Mouse (Mus musculus) CH12.LX (cell line): ENCODE measurements around the gene Lrrc41. TPM values are rescaled to one million over a fixed set of nuclear protein-coding genes. Genes with fewer than 3 reads are reported as not detected.

Experiments used
- DNase-seq: peaks from one replicate; pipeline ENCODE4 v3.0.0-alpha.2; 2013; ENCODE audit errors: extremely low read depth
- H3K27ac ChIP-seq: 2 replicates; pipeline ENCODE4 v1.5.1; 2012; ENCODE audit warnings: low read depth, mild to moderate bottlenecking, control low read depth, moderate library complexity; ENCODE audit not compliant: insufficient read depth
- H3K27me3 ChIP-seq: replicated peaks from 2 replicates; pipeline ENCODE3; 2012; ENCODE audit warnings: inconsistent platforms
- H3K36me3 ChIP-seq, 2 experiments: replicated peaks in 1 of 2; 2 replicates each; pipeline versions ENCODE3 to v1.6.1; 2012; ENCODE audit warnings: inconsistent platforms in 1 of 2, low read length in 1 of 2, mild to moderate bottlenecking in 1 of 2, mixed read lengths in 1 of 2, moderate library complexity in 1 of 2; ENCODE audit not compliant: control insufficient read depth in 1 of 2, insufficient read depth in 1 of 2
- H3K4me1 ChIP-seq, 2 experiments: 2 replicates each; pipeline ENCODE4 v1.6.1; 2012; ENCODE audit warnings: inconsistent platforms in 1 of 2, moderate library complexity in 1 of 2; ENCODE audit not compliant: insufficient read depth in 2 of 2, control insufficient read depth in 1 of 2
- H3K4me2 ChIP-seq: 2 replicates; pipeline ENCODE4 v1.6.1; 2012; ENCODE audit warnings: low read depth, mild to moderate bottlenecking, control low read depth; ENCODE audit not compliant: poor library complexity, insufficient read depth, severe bottlenecking
- H3K4me3 ChIP-seq, 3 experiments: fragments of 150-350 bp in 1 of 3; sonication (generic) in 1 of 3; replicated peaks in 1 of 3; 2 replicates each; pipeline versions ENCODE3 to v1.5.1; 2011 to 2012; ENCODE audit warnings: low read depth in 2 of 3, low read length in 2 of 3, mild to moderate bottlenecking in 2 of 3, moderate library complexity in 2 of 3, control low read depth in 1 of 3, improper control_type of control experiment in 1 of 3, inconsistent platforms in 1 of 3, mixed read lengths in 1 of 3; ENCODE audit not compliant: poor library complexity in 1 of 3
- H3K79me2 ChIP-seq: replicated peaks from 2 replicates; pipeline ENCODE4 v1.6.1; 2012; ENCODE audit warnings: mild to moderate bottlenecking, moderate library complexity; ENCODE audit not compliant: control insufficient read depth, poor library complexity, insufficient read depth, severe bottlenecking; ENCODE audit errors: extremely low read depth
- H3K9ac ChIP-seq: 2 replicates; pipeline ENCODE4 v1.6.1; 2012; ENCODE audit warnings: low read depth, mild to moderate bottlenecking, control low read depth, moderate library complexity; ENCODE audit not compliant: insufficient read depth
- H3K9me3 ChIP-seq: replicated peaks from 2 replicates; pipeline ENCODE3; 2012; ENCODE audit warnings: low read length, inconsistent platforms, mixed read lengths
- BHLHE40 ChIP-seq: IDR thresholded peaks from 2 replicates; pipeline ENCODE4 v1.6.1; 2011; ENCODE audit warnings: mild to moderate bottlenecking, low read depth, low read length, improper control_type of control experiment
- CHD1 ChIP-seq: IDR thresholded peaks from 2 replicates; pipeline ENCODE4 v1.6.1; 2012; ENCODE audit warnings: low read depth, low read length, improper control_type of control experiment, inconsistent platforms
- CHD2 ChIP-seq: IDR thresholded peaks from 2 replicates; pipeline ENCODE4 v1.6.1; 2011; ENCODE audit warnings: low read length, improper control_type of control experiment
- CTCF ChIP-seq, 2 experiments: IDR thresholded peaks in 1 of 2; conservative IDR thresholded peaks in 1 of 2; 2 replicates each; pipeline ENCODE4 v1.5.1; 2011 to 2012; ENCODE audit warnings: low read depth in 2 of 2, low read length in 2 of 2, improper control_type of control experiment in 1 of 2, inconsistent platforms in 1 of 2, mild to moderate bottlenecking in 1 of 2, moderate library complexity in 1 of 2
- E2F4 ChIP-seq: IDR thresholded peaks from 2 replicates; pipeline ENCODE4 v1.6.1; 2011; ENCODE audit warnings: low read depth, low read length, improper control_type of control experiment; ENCODE audit not compliant: insufficient replicate concordance
- ELF1 ChIP-seq: IDR thresholded peaks from 2 replicates; pipeline ENCODE4 v1.6.1; 2014; ENCODE audit warnings: low read depth, mild to moderate bottlenecking, inconsistent platforms, low read length, improper control_type of control experiment
- EP300 ChIP-seq: IDR thresholded peaks from 2 replicates; pipeline ENCODE4 v1.6.1; 2011; ENCODE audit warnings: low read length, improper control_type of control experiment
- GABPA ChIP-seq: IDR thresholded peaks from 2 replicates; pipeline ENCODE4 v1.6.1; 2012; ENCODE audit warnings: low read depth, low read length, improper control_type of control experiment, inconsistent platforms; ENCODE audit not compliant: insufficient replicate concordance
- HCFC1 ChIP-seq: IDR thresholded peaks from 2 replicates; pipeline ENCODE4 v1.6.1; 2012; ENCODE audit warnings: low read depth, mild to moderate bottlenecking, inconsistent platforms, low read length, improper control_type of control experiment
- IRF4 ChIP-seq: IDR thresholded peaks from 2 replicates; pipeline ENCODE4 v1.6.1; 2014; ENCODE audit warnings: low read depth, mild to moderate bottlenecking, inconsistent platforms, low read length, improper control_type of control experiment
- JUN ChIP-seq: IDR thresholded peaks from 2 replicates; pipeline ENCODE4 v1.6.1; 2011; ENCODE audit warnings: low read depth, mild to moderate bottlenecking, low read length, improper control_type of control experiment, moderate library complexity; ENCODE audit not compliant: insufficient read depth
- JUND ChIP-seq: conservative IDR thresholded peaks from 2 replicates; pipeline ENCODE4 v1.6.1; 2011; ENCODE audit warnings: low read depth, low read length, improper control_type of control experiment
- KAT2A ChIP-seq: IDR thresholded peaks from 2 replicates; pipeline ENCODE4 v1.6.1; 2012; ENCODE audit warnings: low read length, improper control_type of control experiment, inconsistent platforms; ENCODE audit not compliant: insufficient replicate concordance
- MAX ChIP-seq: IDR thresholded peaks from 2 replicates; pipeline ENCODE4 v1.6.1; 2011; ENCODE audit warnings: low read length, improper control_type of control experiment
- MAZ ChIP-seq: IDR thresholded peaks from 2 replicates; pipeline ENCODE4 v1.6.1; 2012; ENCODE audit warnings: low read depth, mild to moderate bottlenecking, inconsistent platforms, low read length, improper control_type of control experiment, moderate library complexity
- MEF2A ChIP-seq: IDR thresholded peaks from 2 replicates; pipeline ENCODE4 v1.6.1; 2014; ENCODE audit warnings: low read depth, mild to moderate bottlenecking, inconsistent platforms, low read length, improper control_type of control experiment, borderline replicate concordance
- MXI1 ChIP-seq: IDR thresholded peaks from 2 replicates; pipeline ENCODE4 v1.6.1; 2011; ENCODE audit warnings: mild to moderate bottlenecking, low read depth, low read length, improper control_type of control experiment
- MYC ChIP-seq: IDR thresholded peaks from 2 replicates; pipeline ENCODE4 v1.6.1; 2011; ENCODE audit warnings: low read depth, mild to moderate bottlenecking, improper control_type of control experiment, low read length
- NELFE ChIP-seq: IDR thresholded peaks from 2 replicates; pipeline ENCODE4 v1.6.1; 2011; ENCODE audit warnings: low read depth, low read length, improper control_type of control experiment
- NRF1 ChIP-seq: IDR thresholded peaks from 2 replicates; pipeline ENCODE4 v1.6.1; 2014; ENCODE audit warnings: low read depth, mild to moderate bottlenecking, inconsistent platforms, low read length, improper control_type of control experiment, moderate library complexity
- PAX5 ChIP-seq: IDR thresholded peaks from 2 replicates; pipeline ENCODE4 v1.6.1; 2012; ENCODE audit warnings: low read length, inconsistent platforms, mixed read lengths
- POLR2A ChIP-seq: IDR thresholded peaks from 2 replicates; pipeline ENCODE4 v1.6.1; 2011; ENCODE audit warnings: low read depth, mild to moderate bottlenecking, improper control_type of control experiment, low read length
- POLR2AphosphoS2 ChIP-seq: IDR thresholded peaks from 2 replicates; pipeline ENCODE4 v1.6.1; 2011; ENCODE audit warnings: low read depth, low read length, improper control_type of control experiment
- RAD21 ChIP-seq: IDR thresholded peaks from 2 replicates; pipeline ENCODE4 v1.6.1; 2011; ENCODE audit warnings: low read depth, mild to moderate bottlenecking, low read length, improper control_type of control experiment, moderate library complexity
- RCOR1 ChIP-seq: conservative IDR thresholded peaks from 2 replicates; pipeline ENCODE4 v1.6.1; 2012; ENCODE audit warnings: low read depth, mild to moderate bottlenecking, inconsistent platforms, low read length, improper control_type of control experiment
- SIN3A ChIP-seq: IDR thresholded peaks from 2 replicates; pipeline ENCODE4 v1.6.1; 2012; ENCODE audit warnings: low read length, improper control_type of control experiment, inconsistent platforms
- SMC3 ChIP-seq: IDR thresholded peaks from 2 replicates; pipeline ENCODE4 v1.6.1; 2011; ENCODE audit warnings: low read depth, low read length, improper control_type of control experiment
- TBP ChIP-seq: conservative IDR thresholded peaks from 2 replicates; pipeline ENCODE4 v1.6.1; 2011; ENCODE audit warnings: low read depth, low read length, improper control_type of control experiment
- TCF12 ChIP-seq: IDR thresholded peaks from 2 replicates; pipeline ENCODE4 v1.6.1; 2014; ENCODE audit warnings: low read depth, mild to moderate bottlenecking, inconsistent platforms, low read length, improper control_type of control experiment
- UBTF ChIP-seq: IDR thresholded peaks from 2 replicates; pipeline ENCODE4 v1.6.1; 2012; ENCODE audit warnings: low read depth, mild to moderate bottlenecking, inconsistent platforms, low read length, improper control_type of control experiment, moderate library complexity
- USF1 ChIP-seq: IDR thresholded peaks from 2 replicates; pipeline ENCODE4 v1.6.1; 2014; ENCODE audit warnings: low read depth, mild to moderate bottlenecking, inconsistent platforms, low read length, improper control_type of control experiment
- USF2 ChIP-seq: conservative IDR thresholded peaks from 2 replicates; pipeline ENCODE4 v1.6.1; 2011; ENCODE audit warnings: low read depth, low read length, improper control_type of control experiment
- ZC3H11A ChIP-seq: IDR thresholded peaks from 2 replicates; pipeline ENCODE4 v1.6.1; 2012; ENCODE audit warnings: low read depth, mild to moderate bottlenecking, inconsistent platforms, low read length, improper control_type of control experiment
- ZKSCAN1 ChIP-seq: IDR thresholded peaks from 2 replicates; pipeline ENCODE4 v1.6.1; 2012; ENCODE audit warnings: low read depth, inconsistent platforms, low read length, improper control_type of control experiment, borderline replicate concordance
- ZMIZ1 ChIP-seq: IDR thresholded peaks from 2 replicates; pipeline ENCODE4 v1.6.1; 2012; ENCODE audit warnings: low read depth, mild to moderate bottlenecking, inconsistent platforms, low read length, improper control_type of control experiment
- dilution Hi-C: fragments of 300-500 bp; cut with MboI; formaldehyde crosslinking; loops from 2 replicates; pipeline ENCODE4 v1.14.3; 2020; ENCODE audit warnings: low sequenced_read_pairs; ENCODE audit not compliant: extremely low pct_unique_long_range_greater_than_20kb, extremely low pct_ligation_motif_present
- in situ Hi-C: fragments of 300-500 bp; cut with MboI; formaldehyde crosslinking; loops from 3 replicates; pipeline ENCODE4 v1.14.3; 2019; ENCODE audit warnings: low sequenced_read_pairs, low pct_ligation_motif_present, low pct_unique_long_range_greater_than_20kb, mixed read lengths
- polyA plus RNA-seq: library from polyadenylated mRNA; unstranded; fragments of >175 nt; gene quantifications from 2 replicates; pipeline ENCODE4 v1.2.1, GENCODE M21; 2012; ENCODE audit warnings: low read depth; ENCODE audit not compliant: insufficient read length
- total RNA-seq, 2 experiments: library from RNA; depleted of rRNA; stranded (reverse); fragments of 300-350 nt in 1 of 2; fragments of >200 nt in 1 of 2; gene quantifications; 2 replicates each; pipeline ENCODE4 v1.2.3; 2012 to 2014

Lrrc41 gene
- total and polyA plus RNA-seq, 3 experiments: 48.8 to 60.8 (median 51.8) TPM

- in situ Hi-C loops: no loop called here
These were observed 48.8 kb downstream of the Lrrc41 start, which contains the start of the genes Rad54l and Pomgnt1 for GRCm38 (mm10) chr4:116123602-116124519. TSS of gene Rad54l (minus strand) at chr4:116123690. TSS of gene Pomgnt1 (plus strand) at chr4:116123840.

GRCm38 (mm10) chr4:116125803-116126386 lies 50.8 kb downstream of the Lrrc41 start:
- peaks cover 3 to 17% of the 10 kb centered on the region in 2 experiments; a peak in 3 of 4 replicates for H3K4me1 ChIP-seq
- peaks cover 6 to 24% of the 10 kb centered on the region in 2 experiments for H3K36me3 ChIP-seq
- H3K4me2 ChIP-seq: no peak overlapping the region
- no peak overlapping the region for H3K4me3 ChIP-seq
- in situ Hi-C loops: no loop called here
- H3K27ac ChIP-seq: no peak overlapping the region
- H3K9ac ChIP-seq: no peak overlapping the region
- dilution Hi-C loops: no loop called here
- DNase-seq: no peak
- H3K27me3 ChIP-seq: no peaks in the 10 kb centered on the region
- peaks cover 19% of the 10 kb centered on the region for H3K79me2 ChIP-seq
- H3K9me3 ChIP-seq: no peaks in the 10 kb centered on the region
- TF ChIP-seq NELFE (no peak), ZKSCAN1 (no peak), MAX (no peak), MXI1 (no peak), SIN3A (no peak), POLR2AphosphoS2 (no peak), USF1 (no peak), CHD1 (no peak), CHD2 (no peak), RAD21 (no peak), USF2 (no peak), KAT2A (no peak), CTCF (conservative IDR thresholded peaks at IDR 0.05 in 1 of 2, IDR thresholded peaks at IDR 0.05 in 1 of 2; ENCODE audit: low read depth in 2 of 2, low read length in 2 of 2) (no peak), ZC3H11A (no peak), MAZ (no peak), NRF1 (no peak)

More at GRCm38 (mm10) chr4:116123602-116124519, 48.8 kb downstream of the Lrrc41 start, which contains the start of the genes Rad54l and Pomgnt1:
- no peaks in the 10 kb centered on the region for H3K27me3 ChIP-seq
- H3K9ac ChIP-seq: peak within 1 kb of the TSS; percentile 98
- TF ChIP-seq ZKSCAN1 (no peak), NELFE (peak; percentile 87), JUN (no peak), POLR2AphosphoS2 (peak; percentile 81; the same call in 1 of the 2 replicates), SMC3 (no peak), JUND (no peak), SIN3A (peak; percentile 100), E2F4 (peak; percentile 99), MAX (peak; percentile 51; the same call in 1 of the 2 replicates), CTCF (conservative IDR thresholded peaks at IDR 0.05 in 1 of 2, IDR thresholded peaks at IDR 0.05 in 1 of 2; ENCODE audit: low read depth in 2 of 2, low read length in 2 of 2) (no peak), BHLHE40 (0 out of 2 replicates have a peak, but pooled peaks have one; percentile 26), POLR2A (peak; percentile 93), ELF1 (peak; percentile 92), USF1 (no peak), CHD1 (no peak; the same call in 1 of the 2 replicates), IRF4 (peak; percentile 73), HCFC1 (peak; percentile 92), KAT2A (peak; percentile 93), RCOR1 (0 out of 2 replicates have a peak, but pooled peaks have one; percentile 41), CHD2 (peak; percentile 96), UBTF (0 out of 2 replicates have a peak, but pooled peaks have one; percentile 23), NRF1 (peak; percentile 46; the same call in 1 of the 2 replicates), GABPA (peak; percentile 8; the same call in 1 of the 2 replicates), PAX5 (no peak), USF2 (no peak), ZMIZ1 (peak; percentile 71), EP300 (no peak), TCF12 (peak; percentile 82), MYC (peak; percentile 76), RAD21 (no peak), TBP (peak; percentile 85), MXI1 (peak; percentile 96), MEF2A (peak; percentile 34; the same call in 1 of the 2 replicates), ZC3H11A (no peak)
- TF ChIP-seq, all 38 proteins: peak for 22
- dilution Hi-C loops: no loop called here
- Histone ChIP-seq H3K36me3 (peaks cover 19 to 31% of the 10 kb centered on the region in 2 experiments), H3K79me2 (peaks cover 19% of the 10 kb centered on the region), H3K4me1 (peaks cover 3 to 17% of the 10 kb centered on the region in 2 experiments; a peak in 3 of 4 replicates), H3K4me3 (peak within 1 kb of the TSS; percentile 70 to 100 (median 80)), H3K9me3 (no peaks in the 10 kb centered on the region), H3K4me2 (peak within 1 kb of the TSS; percentile 97), H3K27ac (no peak within 1 kb of the TSS)
- peak; percentile 93 for DNase-seq
